Mouse (Mus musculus): Measurements from ENCODE around the gene Mbnl1. TPM values are rescaled to one million over a fixed set of nuclear protein-coding genes. Genes with fewer than 3 reads are reported as not detected.

The Mbnl1 gene
- total and polyA plus RNA-seq, 2 experiments from 2014 or later = 56.2 to 90.8 TPM

DNA sequence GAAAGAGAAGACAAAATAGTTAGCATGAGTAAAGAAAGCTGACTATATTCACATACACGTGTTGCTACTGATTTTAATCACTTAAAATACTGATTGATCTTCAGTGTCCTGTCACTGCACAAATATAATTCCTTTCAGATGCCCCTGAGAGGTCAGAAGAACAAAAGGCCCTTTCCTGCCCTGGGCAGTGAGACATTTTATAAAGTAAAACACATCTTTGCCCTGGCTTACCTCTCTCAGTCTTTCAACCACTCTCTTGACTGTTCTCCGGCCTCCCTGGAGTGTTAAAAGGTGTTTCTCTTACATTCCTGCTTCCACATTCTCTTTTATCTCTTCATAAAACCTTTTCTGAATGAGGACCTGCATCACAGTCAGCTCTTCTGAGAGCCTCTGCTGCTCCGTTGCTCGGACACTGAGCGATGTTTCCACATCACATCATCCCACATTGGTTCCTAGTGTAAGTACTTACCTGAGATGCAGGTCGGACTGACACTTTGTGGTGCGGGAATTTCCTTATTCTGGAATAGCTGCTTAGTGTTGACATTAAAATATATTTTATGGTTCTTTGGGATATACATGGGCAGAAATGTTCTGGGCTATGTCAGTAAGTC lies 85.7 kb downstream of the Mbnl1 start:
- Histone ChIP-seq H3K4me3 (ENCODE audit: low read length) (no peak overlapping the region), H3K27ac (no peak overlapping the region), H3K4me1 (ENCODE audit: insufficient read depth, low read length) (peaks cover 3% of the 10 kb centered on the region; the same call in 1 of the 2 replicates), H3K27me3 (ENCODE audit: insufficient read depth, low read length) (no peaks in the 10 kb centered on the region), H3K36me3 (ENCODE audit: insufficient read depth, low read length) (no peaks in the 10 kb centered on the region), H3K9me3 (ENCODE audit: low read length) (no peaks in the 10 kb centered on the region), H3K4me2 (ENCODE audit: low read depth, low read length) (no peak overlapping the region), H3K9ac (replicated peaks; ENCODE audit: low read length) (no peak overlapping the region)
- 68% methylated on average over 7 of the region's 7 CpGs for WGBS
- no peak for TF ChIP-seq CTCF (IDR thresholded peaks at IDR 0.05; ENCODE audit: low read depth)
- ATAC-seq = no peak
- DNase-seq (ENCODE audit: low spot score) = no peak

DNA sequence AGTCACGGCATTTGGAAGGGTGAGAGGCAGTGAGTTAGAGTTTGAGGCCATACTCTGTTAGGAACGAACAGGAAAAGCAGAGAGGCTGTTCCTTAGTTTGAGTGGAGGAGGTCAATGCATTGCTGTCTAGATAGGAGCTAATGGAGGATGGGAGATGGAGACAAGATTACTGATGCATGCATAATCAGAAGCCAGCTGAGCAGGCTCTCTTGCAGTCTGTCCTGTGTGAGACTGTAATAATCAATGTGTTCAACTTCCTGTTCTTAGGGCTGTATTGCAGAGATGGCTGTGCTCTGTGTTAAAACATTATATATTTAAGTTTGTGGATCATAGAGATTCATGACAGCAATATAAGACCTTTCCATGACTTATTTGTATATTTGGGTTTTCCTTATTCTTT lies 87.1 kb downstream of the Mbnl1 start:
- ATAC-seq (0 out of 2 replicates have a peak, but pooled peaks have one; percentile 52), DNase-seq (ENCODE audit: low spot score) (no peak)
- no peaks in the 10 kb centered on the region for H3K27me3 ChIP-seq (ENCODE audit: insufficient read depth, low read length)
- H3K36me3 ChIP-seq (ENCODE audit: insufficient read depth, low read length) = no peaks in the 10 kb centered on the region
- H3K9ac ChIP-seq (replicated peaks; ENCODE audit: low read length) = no peak overlapping the region
- peaks cover 10% of the 10 kb centered on the region for H3K4me1 ChIP-seq (ENCODE audit: insufficient read depth, low read length)
- H3K27ac ChIP-seq = no peak overlapping the region
- WGBS = 49% methylated on average over 2 of the region's 2 CpGs
- no peak overlapping the region for H3K4me3 ChIP-seq (ENCODE audit: low read length)
- no peak for TF ChIP-seq CTCF (IDR thresholded peaks at IDR 0.05; ENCODE audit: low read depth)
- no peak overlapping the region for H3K4me2 ChIP-seq (ENCODE audit: low read depth, low read length)
- no peaks in the 10 kb centered on the region for H3K9me3 ChIP-seq (ENCODE audit: low read length)

DNA sequence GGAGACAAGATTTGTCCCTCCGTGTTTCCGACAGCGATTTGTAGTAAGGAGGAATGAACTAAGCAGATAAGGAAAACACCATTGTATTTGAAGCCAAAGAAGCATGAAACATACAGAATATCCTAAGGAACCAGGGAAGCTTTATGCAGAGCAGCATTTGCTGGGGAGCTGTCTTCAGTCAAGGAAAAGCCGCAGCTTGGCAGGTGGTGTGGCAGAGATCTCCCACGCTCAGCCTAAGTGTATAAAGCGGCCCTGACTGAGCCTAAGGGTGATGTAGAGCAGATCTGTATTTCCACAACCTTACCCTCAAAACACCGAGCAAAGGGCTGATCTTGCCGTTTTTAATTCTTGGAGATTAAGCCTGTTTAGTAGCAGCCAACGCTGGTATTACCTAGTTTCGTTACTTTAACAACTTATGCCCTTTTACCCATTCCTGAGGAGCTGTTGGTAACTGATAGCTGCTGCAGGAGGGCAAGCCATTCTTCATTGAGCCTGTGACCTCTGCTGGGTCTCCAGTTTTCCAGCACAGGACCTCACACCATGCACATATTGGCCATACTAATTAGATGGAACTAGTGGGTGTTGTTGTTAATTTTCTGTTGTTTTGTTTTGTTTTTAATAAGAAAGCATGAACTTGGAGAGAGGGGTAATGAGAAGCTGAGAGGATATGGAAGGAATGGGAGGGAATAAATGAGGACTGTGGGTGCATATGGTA lies 91.1 kb downstream of the Mbnl1 start:
- WGBS = 46% methylated on average over 10 of the region's 10 CpGs
- peaks cover 18% of the 10 kb centered on the region for H3K4me1 ChIP-seq (ENCODE audit: insufficient read depth, low read length)
- no peak for TF ChIP-seq CTCF (IDR thresholded peaks at IDR 0.05; ENCODE audit: low read depth)
- no peaks in the 10 kb centered on the region for H3K36me3 ChIP-seq (ENCODE audit: insufficient read depth, low read length)
- ATAC-seq = no peak
- no peaks in the 10 kb centered on the region for H3K9me3 ChIP-seq (ENCODE audit: low read length)
- no peak overlapping the region for H3K4me2 ChIP-seq (ENCODE audit: low read depth, low read length)
- H3K27me3 ChIP-seq (ENCODE audit: insufficient read depth, low read length) = no peaks in the 10 kb centered on the region
- no peak overlapping the region for H3K9ac ChIP-seq (replicated peaks; ENCODE audit: low read length)
- no peak overlapping the region for H3K4me3 ChIP-seq (ENCODE audit: low read length)
- H3K27ac ChIP-seq = peak overlapping the region; percentile 12; the same call in 1 of the 2 replicates
- no peak for DNase-seq (ENCODE audit: low spot score)

DNA sequence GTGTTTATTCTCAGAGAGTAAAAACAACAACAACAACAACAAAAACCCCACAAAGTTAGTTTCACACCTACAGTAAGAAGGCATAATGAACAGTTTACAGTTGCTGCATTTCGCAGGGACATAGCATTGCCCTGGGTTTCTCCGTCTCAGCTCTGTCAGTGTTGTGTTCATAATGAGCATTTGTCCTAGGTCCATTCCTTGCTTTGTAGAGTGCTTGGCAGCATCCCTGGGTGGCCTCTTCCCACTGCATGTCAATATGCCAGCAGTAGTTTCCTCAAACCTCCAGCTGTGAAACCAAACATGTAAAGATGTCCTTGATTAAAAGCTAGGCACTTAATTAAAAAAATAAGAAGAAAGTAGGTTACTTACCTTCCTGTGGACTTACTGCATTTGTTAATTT lies 91.6 kb downstream of the Mbnl1 start:
- H3K9me3 ChIP-seq (ENCODE audit: low read length) = no peaks in the 10 kb centered on the region
- 44% methylated on average over 2 of the region's 2 CpGs for WGBS
- H3K36me3 ChIP-seq (ENCODE audit: insufficient read depth, low read length) = no peaks in the 10 kb centered on the region
- H3K4me1 ChIP-seq (ENCODE audit: insufficient read depth, low read length) = peaks cover 20% of the 10 kb centered on the region
- H3K27me3 ChIP-seq (ENCODE audit: insufficient read depth, low read length) = no peaks in the 10 kb centered on the region
- H3K4me3 ChIP-seq (ENCODE audit: low read length) = no peak overlapping the region
- DNase-seq (ENCODE audit: low spot score) (peak; percentile 39), ATAC-seq (peak; percentile 60; the same call in 1 of the 2 replicates)
- peak overlapping the region; percentile 12; the same call in 1 of the 2 replicates for H3K27ac ChIP-seq
- H3K9ac ChIP-seq (replicated peaks; ENCODE audit: low read length) = no peak overlapping the region
- no peak overlapping the region for H3K4me2 ChIP-seq (ENCODE audit: low read depth, low read length)
- no peak for TF ChIP-seq CTCF (IDR thresholded peaks at IDR 0.05; ENCODE audit: low read depth)

DNA sequence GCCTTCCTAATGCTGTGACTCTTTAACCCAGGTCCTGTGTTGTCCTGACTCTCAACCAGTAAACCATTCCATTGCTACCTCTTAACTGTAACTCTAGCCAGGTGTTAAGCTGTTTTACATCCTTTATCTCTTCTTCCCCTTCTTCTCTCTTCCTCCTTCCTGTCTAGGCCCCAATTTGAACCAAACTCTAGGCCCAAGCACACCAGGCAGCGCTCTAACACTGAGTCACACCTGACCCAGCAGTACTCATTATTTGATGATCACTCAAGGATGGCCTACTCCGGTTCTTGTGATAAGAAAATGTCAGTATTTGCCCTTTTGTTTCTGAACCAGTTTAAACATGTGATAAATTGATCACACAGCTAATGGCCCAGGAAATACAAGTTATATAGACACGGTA lies 92.6 kb downstream of the Mbnl1 start:
- H3K9me3 ChIP-seq (ENCODE audit: low read length) = no peaks in the 10 kb centered on the region
- 87% methylated on average over 3 of the region's 3 CpGs for WGBS
- no peaks in the 10 kb centered on the region for H3K27me3 ChIP-seq (ENCODE audit: insufficient read depth, low read length)
- DNase-seq (ENCODE audit: low spot score) = no peak
- peaks cover 25% of the 10 kb centered on the region for H3K4me1 ChIP-seq (ENCODE audit: insufficient read depth, low read length)
- H3K4me3 ChIP-seq (ENCODE audit: low read length) = no peak overlapping the region
- H3K36me3 ChIP-seq (ENCODE audit: insufficient read depth, low read length) = no peaks in the 10 kb centered on the region
- no peak overlapping the region for H3K27ac ChIP-seq
- ATAC-seq = no peak
- no peak overlapping the region for H3K9ac ChIP-seq (replicated peaks; ENCODE audit: low read length)
- no peak for TF ChIP-seq CTCF (IDR thresholded peaks at IDR 0.05; ENCODE audit: low read depth)
- H3K4me2 ChIP-seq (ENCODE audit: low read depth, low read length) = no peak overlapping the region

DNA sequence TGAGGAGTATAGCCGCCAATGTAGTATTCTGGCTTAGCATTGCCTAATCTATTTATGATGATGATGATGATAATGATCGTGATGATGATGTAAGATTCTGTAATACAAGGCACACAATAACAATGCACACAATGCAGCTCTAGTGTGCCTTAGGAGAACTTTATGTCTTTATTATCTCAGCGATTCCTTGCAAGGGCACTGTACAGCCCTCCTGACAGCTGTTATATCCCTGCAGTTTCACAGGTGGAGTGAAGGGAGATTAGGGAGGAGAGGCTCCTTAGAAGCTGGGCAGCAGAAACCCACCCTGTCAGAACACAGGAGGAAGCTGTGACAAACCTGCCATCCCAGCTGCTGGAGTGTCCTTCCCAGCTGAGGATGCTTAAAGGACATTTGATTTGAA lies 93.3 kb downstream of the Mbnl1 start:
- H3K9me3 ChIP-seq (ENCODE audit: low read length) = no peaks in the 10 kb centered on the region
- no peak overlapping the region for H3K27ac ChIP-seq
- no peak overlapping the region for H3K4me3 ChIP-seq (ENCODE audit: low read length)
- DNase-seq (ENCODE audit: low spot score) = no peak
- ATAC-seq = peak; percentile 39; the same call in 1 of the 2 replicates
- H3K4me2 ChIP-seq (ENCODE audit: low read depth, low read length) = no peak overlapping the region
- H3K4me1 ChIP-seq (ENCODE audit: insufficient read depth, low read length) = peaks cover 25% of the 10 kb centered on the region
- 77% methylated on average over 3 of the region's 3 CpGs for WGBS
- no peak for TF ChIP-seq CTCF (IDR thresholded peaks at IDR 0.05; ENCODE audit: low read depth)
- H3K36me3 ChIP-seq (ENCODE audit: insufficient read depth, low read length) = no peaks in the 10 kb centered on the region
- H3K9ac ChIP-seq (replicated peaks; ENCODE audit: low read length) = no peak overlapping the region
- H3K27me3 ChIP-seq (ENCODE audit: insufficient read depth, low read length) = no peaks in the 10 kb centered on the region

DNA sequence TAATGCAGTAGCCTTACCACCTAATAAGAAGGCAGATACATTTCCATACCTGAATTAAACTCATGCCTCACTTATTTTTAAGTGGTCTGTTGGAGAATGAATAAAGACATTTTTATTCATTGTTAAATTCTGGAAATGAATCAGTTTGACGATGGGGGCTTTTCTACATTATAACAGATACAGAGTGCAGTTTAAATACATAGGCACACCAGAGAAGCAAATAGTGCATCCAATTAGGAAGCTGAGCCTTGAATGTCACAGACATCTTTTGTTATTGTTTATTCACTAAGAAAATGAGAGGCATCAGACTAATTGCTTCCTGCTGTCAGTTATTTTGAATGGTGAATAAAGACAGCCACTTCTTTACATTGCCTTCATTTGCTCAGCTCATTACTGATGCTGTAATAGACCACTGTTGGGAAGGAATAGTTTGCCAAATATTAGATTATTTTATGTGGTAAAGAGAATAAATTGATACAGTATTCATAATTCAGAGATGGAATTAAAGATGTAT lies 95.6 kb downstream of the Mbnl1 start:
- Histone ChIP-seq H3K27me3 (ENCODE audit: insufficient read depth, low read length) (no peaks in the 10 kb centered on the region), H3K4me3 (ENCODE audit: low read length) (no peak overlapping the region), H3K36me3 (ENCODE audit: insufficient read depth, low read length) (no peaks in the 10 kb centered on the region), H3K9ac (replicated peaks; ENCODE audit: low read length) (no peak overlapping the region), H3K4me2 (ENCODE audit: low read depth, low read length) (no peak overlapping the region), H3K4me1 (ENCODE audit: insufficient read depth, low read length) (peaks cover 23% of the 10 kb centered on the region), H3K27ac (no peak overlapping the region), H3K9me3 (ENCODE audit: low read length) (no peaks in the 10 kb centered on the region)
- no peak for TF ChIP-seq CTCF (IDR thresholded peaks at IDR 0.05; ENCODE audit: low read depth)
- ATAC-seq = no peak
- WGBS = 18% methylated on average over 1 of the region's 1 CpGs
- no peak for DNase-seq (ENCODE audit: low spot score)

Data from hindbrain, postnatal 0 days (tissue).